Mouse (Mus musculus) gonadal fat pad, adult 2 months (tissue): ENCODE measurements around the gene Coro1a. TPM values are rescaled to one million over a fixed set of nuclear protein-coding genes. Genes with fewer than 3 reads are reported as not detected.

ENCODE experiments used
- polyA plus RNA-seq: library from polyadenylated mRNA; depleted of rRNA; stranded (reverse); fragments of >200 nt; gene quantifications from 2 replicates; pipeline ENCODE4 v1.2.3, GENCODE M21; 2012; rRNA removed

The Coro1a gene
- polyA plus RNA-seq, 1 experiment = 61.2 TPM

Other genes starting within 250 kb of the Coro1a start
- 1.7 and 8.0 TPM in 2 replicates for gene Atp2a1, start 244.7 kb downstream of the Coro1a start, polyA plus RNA-seq
- 40.5 and 48.0 TPM in 2 replicates for gene Sh2b1, start 232.4 kb downstream of the Coro1a start, polyA plus RNA-seq
- 92.1 and 92.3 TPM in 2 replicates for gene Tufm, start 220.4 kb downstream of the Coro1a start, polyA plus RNA-seq
- 82.8 and 104 TPM in 2 replicates for gene Atxn2l, start 204.3 kb downstream of the Coro1a start, polyA plus RNA-seq
- 111 and 114 TPM in 2 replicates for gene Eif3c, start 141.4 kb downstream of the Coro1a start, polyA plus RNA-seq
- gene Apobr, start 122.8 kb downstream of the Coro1a start, polyA plus RNA-seq = 22.4 and 30.5 TPM in 2 replicates
- 76.8 and 98.2 TPM in 2 replicates for gene Cln3, start 122.0 kb downstream of the Coro1a start, polyA plus RNA-seq
- 0.13 TPM in 1 of 2 replicates, not detected in the other for gene Il27, start 112.8 kb downstream of the Coro1a start, polyA plus RNA-seq
- gene Nupr1, start 76.9 kb downstream of the Coro1a start, polyA plus RNA-seq = 49.9 and 55.5 TPM in 2 replicates
- gene Sgf29, start 58.5 kb downstream of the Coro1a start, polyA plus RNA-seq = 25.4 and 48.2 TPM in 2 replicates
- 107 and 126 TPM in 2 replicates for gene Sult1a1, start 31.4 kb downstream of the Coro1a start, polyA plus RNA-seq
- 70.6 and 75.0 TPM in 2 replicates for gene Bola2, start 12.4 kb downstream of the Coro1a start, polyA plus RNA-seq
- gene Slx1b, start 12.0 kb downstream of the Coro1a start, polyA plus RNA-seq = 24.2 and 26.3 TPM in 2 replicates
- 146 and 169 TPM in 2 replicates for gene Mapk3, start 51.8 kb upstream of the Coro1a start, polyA plus RNA-seq
- 7.6 and 51.9 TPM in 2 replicates for gene Gdpd3, start 58.5 kb upstream of the Coro1a start, polyA plus RNA-seq
- 212 and 269 TPM in 2 replicates for gene Ypel3, start 69.2 kb upstream of the Coro1a start, polyA plus RNA-seq
- 1.9 and 2.1 TPM in 2 replicates for gene Tbx6, start 73.7 kb upstream of the Coro1a start, polyA plus RNA-seq
- gene Ppp4c, start 84.7 kb upstream of the Coro1a start, polyA plus RNA-seq = 129 and 161 TPM in 2 replicates
- 11.8 and 27.3 TPM in 2 replicates for gene Fam57b, start 89.9 kb upstream of the Coro1a start, polyA plus RNA-seq
- not detected in 2 replicates for gene 4930451I11Rik, start 123.9 kb upstream of the Coro1a start, polyA plus RNA-seq
- 0.13 TPM in 1 of 2 replicates, not detected in the other for gene Doc2a, start 139.6 kb upstream of the Coro1a start, polyA plus RNA-seq
- 3.2 and 6.0 TPM in 2 replicates for gene Hirip3, start 154.2 kb upstream of the Coro1a start, polyA plus RNA-seq
- gene Ino80e, start 154.6 kb upstream of the Coro1a start, polyA plus RNA-seq = 33.7 and 39.6 TPM in 2 replicates
- 55.9 and 62.6 TPM in 2 replicates for gene Taok2, start 176.9 kb upstream of the Coro1a start, polyA plus RNA-seq
- gene Tmem219, start 215.1 kb upstream of the Coro1a start, polyA plus RNA-seq = 88.1 and 102 TPM in 2 replicates
- gene Kctd13, start 221.1 kb upstream of the Coro1a start, polyA plus RNA-seq = 19.7 and 21.3 TPM in 2 replicates
- gene Asphd1, start 241.8 kb upstream of the Coro1a start, polyA plus RNA-seq = 0.26 and 0.32 TPM in 2 replicates
- 2.5 and 2.8 TPM in 2 replicates for gene Sez6l2, start 242.8 kb upstream of the Coro1a start, polyA plus RNA-seq